Mouse (Mus musculus): ENCODE measurements around the gene Tsg101. TPM values are rescaled to one million over a fixed set of nuclear protein-coding genes. Genes with fewer than 3 reads are reported as not detected.

Gene Tsg101
- polyA plus RNA-seq, 1 experiment from 2014 or later, result 205 TPM

GRCm38 (mm10) chr7:46845211-46845977 lies 74.4 kb downstream of the Tsg101 start:
- under 1% methylated on average over 50 of the region's 51 CpGs for WGBS (ENCODE audit: insufficient replicate concordance)

GRCm38 (mm10) chr7:46843576-46843975 lies 76.2 kb downstream of the Tsg101 start:
- Histone ChIP-seq H3K4me3 (ENCODE audit: low read depth, low read length) (no peak overlapping the region), H3K9me3 (replicated peaks; ENCODE audit: control insufficient read depth, low read length) (no peaks in the 10 kb centered on the region), H3K36me3 (ENCODE audit: control insufficient read depth, insufficient read depth, low read length) (peaks cover 5% of the 10 kb centered on the region; the same call in 1 of the 2 replicates), H3K27me3 (ENCODE audit: control insufficient read depth, insufficient read depth, low read length) (no peaks in the 10 kb centered on the region), H3K4me1 (ENCODE audit: control insufficient read depth, insufficient read depth, low read length) (peaks cover 23% of the 10 kb centered on the region), H3K9ac (ENCODE audit: low read depth, low read length) (no peak overlapping the region), H3K27ac (ENCODE audit: low read depth, low read length) (no peak overlapping the region), H3K4me2 (no peak overlapping the region)
- ATAC-seq (replicated peaks; ENCODE audit: insufficient number of reproducible peaks, low FRiP score, low TSS enrichment), result no peak
- 67% methylated on average over 4 of the region's 4 CpGs for WGBS (ENCODE audit: insufficient replicate concordance)

More at GRCm38 (mm10) chr7:46845211-46845977, 74.4 kb downstream of the Tsg101 start:
- Histone ChIP-seq H3K27ac (ENCODE audit: low read depth, low read length) (peak overlapping the region; percentile 98), H3K4me3 (ENCODE audit: low read depth, low read length) (peak overlapping the region; percentile 98), H3K9me3 (replicated peaks; ENCODE audit: control insufficient read depth, low read length) (no peaks in the 10 kb centered on the region), H3K27me3 (ENCODE audit: control insufficient read depth, insufficient read depth, low read length) (no peaks in the 10 kb centered on the region), H3K4me1 (ENCODE audit: control insufficient read depth, insufficient read depth, low read length) (peaks cover 12% of the 10 kb centered on the region), H3K4me2 (peak overlapping the region; percentile 88), H3K36me3 (ENCODE audit: control insufficient read depth, insufficient read depth, low read length) (peaks cover 15% of the 10 kb centered on the region), H3K9ac (ENCODE audit: low read depth, low read length) (peak overlapping the region; percentile 100)
- ATAC-seq (replicated peaks; ENCODE audit: insufficient number of reproducible peaks, low FRiP score, low TSS enrichment), result peak; percentile 87

- H3K4me3 ChIP-seq (ENCODE audit: low read depth, low read length), result no peak overlapping the region
- H3K4me2 ChIP-seq, result no peak overlapping the region
- H3K36me3 ChIP-seq (ENCODE audit: control insufficient read depth, insufficient read depth, low read length), result no peaks in the 10 kb centered on the region
- H3K9ac ChIP-seq (ENCODE audit: low read depth, low read length), result no peak overlapping the region
- no peak overlapping the region for H3K27ac ChIP-seq (ENCODE audit: low read depth, low read length)
- peaks cover 26% of the 10 kb centered on the region for H3K4me1 ChIP-seq (ENCODE audit: control insufficient read depth, insufficient read depth, low read length)
- no peak for ATAC-seq (replicated peaks; ENCODE audit: insufficient number of reproducible peaks, low FRiP score, low TSS enrichment)
- H3K9me3 ChIP-seq (replicated peaks; ENCODE audit: control insufficient read depth, low read length), result no peaks in the 10 kb centered on the region
- H3K27me3 ChIP-seq (ENCODE audit: control insufficient read depth, insufficient read depth, low read length), result no peaks in the 10 kb centered on the region
- 27% methylated on average over 5 of the region's 5 CpGs for WGBS (ENCODE audit: insufficient replicate concordance)
Observed at GRCm38 (mm10) chr7:46842278-46842677, 77.5 kb downstream of the Tsg101 start.

GRCm38 (mm10) chr7:46840787-46841525 lies 78.8 kb downstream of the Tsg101 start, which contains the start of gene Ldha:
Gene Ldha, plus strand, starts transcription at chr7:46841475.
- Histone ChIP-seq H3K27ac (ENCODE audit: low read depth, low read length) (no peak within 1 kb of the TSS), H3K4me1 (ENCODE audit: control insufficient read depth, insufficient read depth, low read length) (peaks cover 26% of the 10 kb centered on the region), H3K36me3 (ENCODE audit: control insufficient read depth, insufficient read depth, low read length) (no peaks in the 10 kb centered on the region), H3K9me3 (replicated peaks; ENCODE audit: control insufficient read depth, low read length) (no peaks in the 10 kb centered on the region), H3K9ac (ENCODE audit: low read depth, low read length) (no peak within 1 kb of the TSS), H3K4me3 (ENCODE audit: low read depth, low read length) (no peak within 1 kb of the TSS), H3K27me3 (ENCODE audit: control insufficient read depth, insufficient read depth, low read length) (no peaks in the 10 kb centered on the region), H3K4me2 (no peak within 1 kb of the TSS)
- WGBS (ENCODE audit: insufficient replicate concordance), result 23% methylated on average over 6 of the region's 6 CpGs
- ATAC-seq (replicated peaks; ENCODE audit: insufficient number of reproducible peaks, low FRiP score, low TSS enrichment), result no peak

GRCm38 (mm10) chr7:46840326-46840725 lies 79.4 kb downstream of the Tsg101 start:
- peaks cover 26% of the 10 kb centered on the region for H3K4me1 ChIP-seq (ENCODE audit: control insufficient read depth, insufficient read depth, low read length)
- no peak for ATAC-seq (replicated peaks; ENCODE audit: insufficient number of reproducible peaks, low FRiP score, low TSS enrichment)
- no peaks in the 10 kb centered on the region for H3K27me3 ChIP-seq (ENCODE audit: control insufficient read depth, insufficient read depth, low read length)
- WGBS (ENCODE audit: insufficient replicate concordance), result 47% methylated on average over 4 of the region's 4 CpGs
- H3K27ac ChIP-seq (ENCODE audit: low read depth, low read length), result no peak overlapping the region
- no peak overlapping the region for H3K9ac ChIP-seq (ENCODE audit: low read depth, low read length)
- no peaks in the 10 kb centered on the region for H3K36me3 ChIP-seq (ENCODE audit: control insufficient read depth, insufficient read depth, low read length)
- no peak overlapping the region for H3K4me2 ChIP-seq
- H3K9me3 ChIP-seq (replicated peaks; ENCODE audit: control insufficient read depth, low read length), result no peaks in the 10 kb centered on the region
- no peak overlapping the region for H3K4me3 ChIP-seq (ENCODE audit: low read depth, low read length)

- Histone ChIP-seq H3K4me1 (ENCODE audit: control insufficient read depth, insufficient read depth, low read length) (peaks cover 22% of the 10 kb centered on the region), H3K27ac (ENCODE audit: low read depth, low read length) (peak overlapping the region; percentile 30; the same call in 1 of the 2 replicates), H3K4me3 (ENCODE audit: low read depth, low read length) (no peak overlapping the region), H3K4me2 (no peak overlapping the region), H3K9ac (ENCODE audit: low read depth, low read length) (no peak overlapping the region), H3K36me3 (ENCODE audit: control insufficient read depth, insufficient read depth, low read length) (no peaks in the 10 kb centered on the region), H3K9me3 (replicated peaks; ENCODE audit: control insufficient read depth, low read length) (no peaks in the 10 kb centered on the region), H3K27me3 (ENCODE audit: control insufficient read depth, insufficient read depth, low read length) (no peaks in the 10 kb centered on the region)
- 64% methylated on average over 5 of the region's 5 CpGs for WGBS (ENCODE audit: insufficient replicate concordance)
- no peak for ATAC-seq (replicated peaks; ENCODE audit: insufficient number of reproducible peaks, low FRiP score, low TSS enrichment)
Observed at GRCm38 (mm10) chr7:46839861-46840260, 79.9 kb downstream of the Tsg101 start.

GRCm38 (mm10) chr7:46839446-46839845 lies 80.3 kb downstream of the Tsg101 start:
- no peaks in the 10 kb centered on the region for H3K36me3 ChIP-seq (ENCODE audit: control insufficient read depth, insufficient read depth, low read length)
- peak overlapping the region; percentile 6; the same call in 1 of the 2 replicates for H3K9ac ChIP-seq (ENCODE audit: low read depth, low read length)
- 24% methylated on average over 7 of the region's 7 CpGs for WGBS (ENCODE audit: insufficient replicate concordance)
- H3K4me3 ChIP-seq (ENCODE audit: low read depth, low read length), result no peak overlapping the region
- H3K9me3 ChIP-seq (replicated peaks; ENCODE audit: control insufficient read depth, low read length), result no peaks in the 10 kb centered on the region
- peak overlapping the region; percentile 32 for H3K4me2 ChIP-seq
- ATAC-seq (replicated peaks; ENCODE audit: insufficient number of reproducible peaks, low FRiP score, low TSS enrichment), result no peak
- no peaks in the 10 kb centered on the region for H3K27me3 ChIP-seq (ENCODE audit: control insufficient read depth, insufficient read depth, low read length)
- H3K4me1 ChIP-seq (ENCODE audit: control insufficient read depth, insufficient read depth, low read length), result peaks cover 19% of the 10 kb centered on the region
- H3K27ac ChIP-seq (ENCODE audit: low read depth, low read length), result peak overlapping the region; percentile 30; the same call in 1 of the 2 replicates

Data from heart, embryonic 11.5 days (tissue).